Comparison of ENCODE assay signal across 8 mouse cellular contexts in the genomic region with DNA sequence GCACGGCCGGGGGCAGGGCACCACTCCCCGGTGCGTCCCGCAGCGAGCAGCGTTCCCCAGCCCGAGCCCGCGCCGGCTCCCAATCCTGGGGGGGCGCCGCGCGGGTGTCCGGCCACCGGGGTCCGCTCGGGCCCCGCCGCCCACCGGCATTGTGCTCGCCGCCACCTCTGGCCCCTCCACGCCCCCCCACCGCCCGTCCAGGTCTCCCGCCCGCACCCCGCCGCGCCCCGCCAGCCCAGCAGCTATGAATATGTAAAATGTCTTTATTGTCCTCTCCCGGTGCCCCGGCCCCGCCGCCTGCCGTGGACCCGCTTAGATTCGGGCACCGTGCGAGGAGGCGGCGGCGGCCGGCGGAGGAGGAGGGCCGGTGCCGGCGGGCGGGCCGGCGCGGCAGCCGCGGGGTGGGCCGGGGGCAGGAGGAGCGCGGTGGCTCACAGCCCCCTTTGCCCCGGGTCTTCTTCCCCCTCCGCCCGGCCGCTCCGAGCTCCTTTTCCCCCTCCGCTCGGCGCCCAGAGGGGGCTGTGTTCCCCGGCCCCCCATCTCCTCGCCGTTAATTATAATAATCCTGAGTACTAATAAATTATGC. TPM values are rescaled to one million over a fixed set of nuclear protein-coding genes. Genes with fewer than 3 reads are reported as not detected.
A peak's percentile ranks its signal among the peaks of the same experiment; 100 is the strongest.
DNase-seq lines count a peak whose midpoint lies in the region; ATAC-seq and TF ChIP-seq lines count a peak whose summit lies in the region.

No protein-coding gene starts in this region.

- H3K27ac ChIP-seq in hindbrain, embryonic 10.5 days = peak overlapping the region; percentile 99
- H3K27ac ChIP-seq in liver, embryonic 11.5 days (ENCODE audit: low read depth, low read length) = peak overlapping the region; percentile 94

- peak overlapping the region; percentile 97 for H3K4me3 ChIP-seq in hindbrain, embryonic 10.5 days
- peak overlapping the region; percentile 96 for H3K4me3 ChIP-seq in liver, embryonic 11.5 days (ENCODE audit: low read depth, low read length)
- peak overlapping the region; percentile 52 for H3K4me3 ChIP-seq in myocyte

- H3K4me2 ChIP-seq in liver, embryonic 11.5 days = peak overlapping the region; percentile 99
- peak overlapping the region; percentile 74 for H3K4me2 ChIP-seq in myocyte (ENCODE audit: low read depth)

- H3K36me3 ChIP-seq in hindbrain, embryonic 10.5 days = no peaks in the 10 kb centered on the region
- no peaks in the 10 kb centered on the region for H3K36me3 ChIP-seq in liver, embryonic 11.5 days (ENCODE audit: control insufficient read depth, insufficient read depth, low read length)
- no peaks in the 10 kb centered on the region for H3K36me3 ChIP-seq in myocyte (ENCODE audit: control insufficient read depth, insufficient read depth)

- DNase-seq in frontal cortex, adult 2 months (ENCODE audit: extremely low spot score in 1 of 2, low spot score in 1 of 2) = no peak
- peak; percentile 74 for DNase-seq in thymus, postnatal 4 days
- DNase-seq in thymus, postnatal 14 days = no peak
- DNase-seq in hindbrain, embryonic 10.5 days (ENCODE audit: low spot score) = no peak
- DNase-seq in liver, embryonic 11.5 days (ENCODE audit: low spot score) = no peak
- DNase-seq in layer of hippocampus, postnatal 36 days = no peak

- H3K9me3 ChIP-seq in hindbrain, embryonic 10.5 days = no peaks in the 10 kb centered on the region
- no peaks in the 10 kb centered on the region for H3K9me3 ChIP-seq in liver, embryonic 11.5 days (ENCODE audit: control insufficient read depth, low read length)

- H3K79me2 ChIP-seq in myocyte (ENCODE audit: control insufficient read depth, insufficient read depth) = peaks cover 45% of the 10 kb centered on the region

- under 1% methylated on average over 69 of the region's 70 CpGs for WGBS in hindbrain, embryonic 10.5 days
- WGBS in liver, embryonic 11.5 days = under 1% methylated on average over 60 of the region's 70 CpGs

- H3K4me1 ChIP-seq in hindbrain, embryonic 10.5 days (replicated peaks) = peaks cover 29% of the 10 kb centered on the region
- H3K4me1 ChIP-seq in liver, embryonic 11.5 days (replicated peaks; ENCODE audit: control insufficient read depth, insufficient read depth, low read length) = peaks cover 19% of the 10 kb centered on the region

- H3K27me3 ChIP-seq in hindbrain, embryonic 10.5 days (ENCODE audit: insufficient read depth, poor library complexity, severe bottlenecking) = no peaks in the 10 kb centered on the region
- no peaks in the 10 kb centered on the region for H3K27me3 ChIP-seq in liver, embryonic 11.5 days (replicated peaks; ENCODE audit: control insufficient read depth, insufficient read depth, low read length)
- no peaks in the 10 kb centered on the region for H3K27me3 ChIP-seq in myocyte (ENCODE audit: control insufficient read depth, insufficient read depth, insufficient read length)

- no peak for TF ChIP-seq POLR2A in myocyte (IDR thresholded peaks at IDR 0.05; ENCODE audit: insufficient read length, low read depth)

- H3ac ChIP-seq in myocyte (ENCODE audit: control insufficient read depth, insufficient read length) = peak overlapping the region; percentile 86

- ATAC-seq in frontal cortex, adult (ENCODE audit: low TSS enrichment) = peak; percentile 10; the same call in 1 of the 2 replicates
- ATAC-seq in liver, embryonic 11.5 days (replicated peaks; ENCODE audit: low FRiP score) = peak; percentile 46

- peak overlapping the region; percentile 95 for H3K9ac ChIP-seq in liver, embryonic 11.5 days (ENCODE audit: low read depth, low read length)

TF ChIP-seq in myocyte, 11 proteins besides CTCF, POLR2A, EP300 and RAD21:
- TF ChIP-seq MYOD1 (IDR thresholded peaks at IDR 0.05; ENCODE audit: control insufficient read depth in 1 of 3, insufficient read length in 2 of 3, low read depth in 2 of 3) (no peak), POLR2AphosphoS2 (IDR thresholded peaks at IDR 0.05; ENCODE audit: insufficient read length, low read depth) (no peak), MAX (IDR thresholded peaks at IDR 0.05; ENCODE audit: low read depth) (no peak), MYOG (IDR thresholded peaks at IDR 0.05; ENCODE audit: control insufficient read depth in 1 of 3, insufficient read depth in 1 of 3, insufficient read length in 2 of 3, low read depth in 2 of 3) (no peak), REST (IDR thresholded peaks at IDR 0.05; ENCODE audit: insufficient read depth, insufficient read length) (no peak), USF1 (IDR thresholded peaks at IDR 0.05; ENCODE audit: low read depth) (no peak), TCF12 (IDR thresholded peaks at IDR 0.05; ENCODE audit: insufficient read depth, poor library complexity, severe bottlenecking) (no peak), E2F4 (IDR thresholded peaks at IDR 0.05; ENCODE audit: insufficient read depth) (no peak), TCF3 (IDR thresholded peaks at IDR 0.05; ENCODE audit: insufficient read length, low read depth) (no peak), CEBPB (IDR thresholded peaks at IDR 0.05; ENCODE audit: insufficient read depth, poor library complexity, severe bottlenecking) (no peak), SRF (IDR thresholded peaks at IDR 0.05; ENCODE audit: control insufficient read depth, insufficient read length, low read depth) (no peak)
TF ChIP-seq in myocyte: peak in this region for 0.

RNA-seq across cellular contexts. Expression of gene Pou2f1, which starts 0.5 kb away (rescaled TPM):
- 9.2 TPM in 2 replicates for polyA plus RNA-seq in frontal cortex, adult 2 months (2012; rRNA removed)
- 21.8 and 25.4 TPM in 2 replicates for polyA plus RNA-seq in hindbrain, embryonic 10.5 days (2016; fragmentation: Nextera tagmentation; extraction: Ambion mirVana)
- polyA plus RNA-seq in liver, embryonic 11.5 days (2014; fragmentation: Nextera tagmentation; extraction: Ambion mirVana) = 15.5 and 16.5 TPM in 2 replicates
- polyA plus RNA-seq in myocyte (2012; fragmentation: generic; extraction: Trizol) = 2.1 TPM
- total RNA-seq in layer of hippocampus, postnatal 36 days (2021) = 10 to 100 TPM; 16.8 to 18.1 TPM
